Mouse (Mus musculus) forebrain, embryonic 16.5 days (tissue): ENCODE measurements around the gene Zpbp2. TPM values are rescaled to one million over a fixed set of nuclear protein-coding genes. Genes with fewer than 3 reads are reported as not detected.

Experiments
- polyA plus RNA-seq: library from polyadenylated mRNA; unstranded; fragments of >200 nt; fragmentation: Nextera tagmentation; extraction: Ambion mirVana; gene quantifications from 2 replicates; pipeline ENCODE4 v1.2.1, GENCODE M21; 2015

Zpbp2 gene
- polyA plus RNA-seq, 1 experiment from 2014 or later: not detected

Other genes starting within 250 kb of the Zpbp2 start
- 110 and 133 TPM in 2 replicates for gene Neurod2, start 221.4 kb upstream of the Zpbp2 start, polyA plus RNA-seq
- 69.7 and 72.4 TPM in 2 replicates for gene Ppp1r1b, start 202.7 kb upstream of the Zpbp2 start, polyA plus RNA-seq
- gene Stard3, start 192.7 kb upstream of the Zpbp2 start, polyA plus RNA-seq: 52.8 and 56.3 TPM in 2 replicates
- 0.23 and 0.26 TPM in 2 replicates for gene Tcap, start 167.3 kb upstream of the Zpbp2 start, polyA plus RNA-seq
- 0.21 and 0.86 TPM in 2 replicates for gene Pnmt, start 164.6 kb upstream of the Zpbp2 start, polyA plus RNA-seq
- 7.4 and 9.4 TPM in 2 replicates for gene Pgap3, start 150.6 kb upstream of the Zpbp2 start, polyA plus RNA-seq
- 4.9 and 6.2 TPM in 2 replicates for gene Erbb2, start 138.6 kb upstream of the Zpbp2 start, polyA plus RNA-seq
- 243 and 253 TPM in 2 replicates for gene Mien1, start 112.1 kb upstream of the Zpbp2 start, polyA plus RNA-seq
- gene Grb7, start 104.7 kb upstream of the Zpbp2 start, polyA plus RNA-seq: 0.51 and 0.70 TPM in 2 replicates
- not detected in 2 replicates for gene Ikzf3, start 5.1 kb upstream of the Zpbp2 start, polyA plus RNA-seq
- 122 and 127 TPM in 2 replicates for gene Ormdl3, start 36.3 kb downstream of the Zpbp2 start, polyA plus RNA-seq
- gene Lrrc3c, start 47.2 kb downstream of the Zpbp2 start, polyA plus RNA-seq: not detected in 2 replicates
- gene Gm12355, start 74.6 kb downstream of the Zpbp2 start, polyA plus RNA-seq: 0.61 and 1.0 TPM in 2 replicates
- gene Gsdma3, start 75.3 kb downstream of the Zpbp2 start, polyA plus RNA-seq: not detected in 2 replicates
- gene Gsdma2, start 95.7 kb downstream of the Zpbp2 start, polyA plus RNA-seq: not detected in 2 replicates
- gene Gsdma, start 113.3 kb downstream of the Zpbp2 start, polyA plus RNA-seq: not detected in 2 replicates
- gene Psmd3, start 131.5 kb downstream of the Zpbp2 start, polyA plus RNA-seq: 197 and 201 TPM in 2 replicates
- not detected in 2 replicates for gene Csf3, start 150.2 kb downstream of the Zpbp2 start, polyA plus RNA-seq
- gene Med24, start 178.3 kb downstream of the Zpbp2 start, polyA plus RNA-seq: 88.8 and 93.7 TPM in 2 replicates
- gene Thra, start 189.5 kb downstream of the Zpbp2 start, polyA plus RNA-seq: 177 and 182 TPM in 2 replicates
- 3.8 and 4.0 TPM in 2 replicates for gene Nr1d1, start 224.2 kb downstream of the Zpbp2 start, polyA plus RNA-seq
- gene Msl1, start 244.4 kb downstream of the Zpbp2 start, polyA plus RNA-seq: 27.7 and 32.0 TPM in 2 replicates